Mouse (Mus musculus) cerebellum, adult 2 months (tissue): ENCODE results near the gene Hoxb1.

Experiments used
- CTCF ChIP-seq: fragments of 200-500 bp; IDR thresholded peaks from 2 replicates; pipeline ENCODE4 v1.5.1; 2011; ENCODE audit warnings: low read depth, mild to moderate bottlenecking, control low read depth, low read length, moderate library complexity, borderline replicate concordance; ENCODE audit not compliant: insufficient read depth
- POLR2A ChIP-seq: fragments of 200-500 bp; IDR thresholded peaks from 2 replicates; pipeline ENCODE4 v1.6.1; 2011; ENCODE audit warnings: low read length, control low read depth, borderline replicate concordance; ENCODE audit not compliant: insufficient read depth

DNA sequence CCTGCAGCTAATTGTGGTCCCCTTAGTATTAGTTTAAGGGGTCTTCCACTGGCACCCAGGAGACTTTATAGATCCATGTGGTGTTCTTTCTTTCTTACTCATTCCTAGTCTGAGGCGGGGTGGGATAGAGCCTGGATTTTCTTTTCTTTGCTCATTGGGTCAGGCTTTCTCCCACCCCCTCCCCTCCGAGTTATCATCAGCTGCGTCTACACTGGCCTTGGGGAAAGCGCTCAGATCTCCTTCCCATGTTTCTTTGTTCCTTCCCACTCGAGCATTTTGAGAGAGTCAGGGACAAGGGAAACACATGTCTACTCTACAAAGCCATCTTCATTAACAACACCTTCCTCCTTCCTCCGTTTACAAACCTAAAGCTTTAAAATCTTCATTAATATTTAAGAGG is 28.5 kb upstream of the Hoxb1 start:
- TF ChIP-seq POLR2A = no peak
- no peak for TF ChIP-seq CTCF
